Mouse (Mus musculus) heart, adult 2 months (tissue): ENCODE data around the gene Kcnj1.

Source experiments
- CTCF ChIP-seq: fragments of 200-600 bp; IDR thresholded peaks from 2 replicates; pipeline ENCODE4 v1.8.1; 2022; ENCODE audit warnings: antibody characterized with exemption, mild to moderate bottlenecking, moderate library complexity
- EP300 ChIP-seq: fragments of 200-500 bp; IDR thresholded peaks from 2 replicates; pipeline ENCODE4 v1.6.1; 2011; ENCODE audit warnings: low read depth, low read length, control low read depth; ENCODE audit not compliant: insufficient read depth
- POLR2A ChIP-seq: fragments of 200-500 bp; IDR thresholded peaks from 2 replicates; pipeline ENCODE4 v1.6.1; 2011; ENCODE audit warnings: mild to moderate bottlenecking, low read depth, low read length, control low read depth; ENCODE audit not compliant: insufficient read depth

- peak; percentile 96 for TF ChIP-seq CTCF
- no peak for TF ChIP-seq POLR2A
- TF ChIP-seq EP300, result 0 out of 2 replicates have a peak, but pooled peaks have one; percentile 44
These were observed 33.1 kb downstream of the Kcnj1 start for GRCm38 (mm10) chr9:32405191-32405925.
